Mouse (Mus musculus) liver, embryonic 14.5 days (tissue): ENCODE results near the gene Acox3. TPM values are rescaled to one million over a fixed set of nuclear protein-coding genes. Genes with fewer than 3 reads are reported as not detected.

ENCODE experiments used
- ATAC-seq: fragments of 200-750 bp; cut with Nextera tagmentation; 2 replicates; pipeline ENCODE4 v1.8.0; 2017; ENCODE audit warnings: moderate number of reproducible peaks, mild to moderate bottlenecking, moderate library complexity; ENCODE audit not compliant: insufficient read depth
- DNase-seq, 3 experiments: peaks; one replicate each; pipeline ENCODE4 v3.0.0-alpha.2; 2012 to 2013; ENCODE audit warnings: low read depth in 3 of 3, low spot score in 3 of 3
- H3K27ac ChIP-seq: fragments of 300-500 bp; sonication (generic); 2 replicates; pipeline ENCODE4 v1.5.1; 2014; ENCODE audit warnings: moderate library complexity, mild to moderate bottlenecking, control low read depth, inconsistent platforms
- H3K27me3 ChIP-seq: fragments of 300-500 bp; sonication (generic); 2 replicates; pipeline ENCODE4 v1.6.1; 2014; ENCODE audit warnings: mild to moderate bottlenecking, low read length, moderate library complexity; ENCODE audit not compliant: control insufficient read depth, insufficient read depth
- H3K36me3 ChIP-seq: fragments of 300-500 bp; sonication (generic); replicated peaks from 2 replicates; pipeline ENCODE4 v1.6.1; 2014; ENCODE audit warnings: low read depth; ENCODE audit not compliant: control insufficient read depth, insufficient read depth
- H3K4me1 ChIP-seq, 2 experiments: fragments of 200-500 bp in 1 of 2; fragments of 300-500 bp in 1 of 2; sonication (generic) in 1 of 2; replicated peaks; 2 replicates each; pipeline ENCODE4 v1.6.1; 2012 to 2014; ENCODE audit warnings: antibody characterized with exemption in 1 of 2, inconsistent platforms in 1 of 2, low read length in 1 of 2; ENCODE audit not compliant: control insufficient read depth in 2 of 2, insufficient read depth in 2 of 2
- H3K4me2 ChIP-seq: fragments of 300-500 bp; sonication (generic); 2 replicates; pipeline ENCODE4 v1.6.1; 2014; ENCODE audit warnings: low read depth, mild to moderate bottlenecking, control low read depth, moderate library complexity
- H3K4me3 ChIP-seq, 2 experiments: fragments of 200-500 bp in 1 of 2; fragments of 300-500 bp in 1 of 2; sonication (generic) in 1 of 2; 2 replicates each; pipeline ENCODE4 v1.5.1; 2012 to 2014; ENCODE audit warnings: low read depth in 2 of 2, low read length in 2 of 2, mild to moderate bottlenecking in 2 of 2, control low read depth in 1 of 2, inconsistent platforms in 1 of 2, moderate library complexity in 1 of 2; ENCODE audit not compliant: insufficient read depth in 1 of 2
- H3K9ac ChIP-seq: fragments of 300-500 bp; sonication (generic); replicated peaks from 2 replicates; pipeline ENCODE4 v1.6.1; 2014; ENCODE audit warnings: mild to moderate bottlenecking, control low read depth, moderate library complexity
- H3K9me3 ChIP-seq: fragments of 300-500 bp; sonication (generic); 2 replicates; pipeline ENCODE4 v1.6.1; 2016; ENCODE audit warnings: low read length, mixed read lengths; ENCODE audit not compliant: control insufficient read depth
- CTCF ChIP-seq: IDR thresholded peaks from 2 replicates; pipeline ENCODE4 v1.5.1; 2016; ENCODE audit warnings: antibody characterized with exemption, low read depth, control low read depth
- EP300 ChIP-seq: IDR thresholded peaks from 2 replicates; pipeline ENCODE4 v1.6.1; 2016; ENCODE audit warnings: antibody characterized with exemption, low read depth
- WGBS: fragments of 180-500 bp; shearing (Covaris S2); extraction: QIAGEN DNeasy Blood & Tissue Kit; methylation state at CpG from one replicate; pipeline ENCODE4 v1.1.7; 2014; ENCODE audit not compliant: insufficient replicate concordance; 5-methylcytosine and 5-hydroxymethylcytosine counted together
- polyA plus RNA-seq, 2 experiments: library from polyadenylated mRNA; depleted of rRNA in 1 of 2; stranded (reverse) in 1 of 2; unstranded in 1 of 2; fragments of >200 nt; fragmentation: Nextera tagmentation in 1 of 2; extraction: Ambion mirVana in 1 of 2; gene quantifications; 2 replicates each; pipeline versions ENCODE4 v1.2.1 to v1.2.3; 2012 to 2014

Acox3 gene
- polyA plus RNA-seq, 2 experiments, result 2.5 to 3.6 TPM

- Histone ChIP-seq H3K9me3 (no peaks in the 10 kb centered on the region), H3K4me3 (no peak overlapping the region), H3K36me3 (no peaks in the 10 kb centered on the region), H3K4me1 (no peaks in the 10 kb centered on the region), H3K9ac (no peak overlapping the region), H3K4me2 (no peak overlapping the region), H3K27me3 (no peaks in the 10 kb centered on the region), H3K27ac (no peak overlapping the region)
- DNase-seq (no peak), ATAC-seq (no peak)
- no peak for TF ChIP-seq EP300
- TF ChIP-seq CTCF, result no peak
- 32% methylated on average over 4 of the region's 4 CpGs for WGBS
Observed at GRCm38 (mm10) chr5:35647562-35647961, 64.7 kb downstream of the Acox3 start.

GRCm38 (mm10) chr5:35648230-35648629 is 65.4 kb downstream of the Acox3 start:
- 37% methylated on average over 2 of the region's 2 CpGs for WGBS
- Histone ChIP-seq H3K27ac (no peak overlapping the region), H3K27me3 (no peaks in the 10 kb centered on the region), H3K36me3 (no peaks in the 10 kb centered on the region), H3K4me3 (no peak overlapping the region), H3K9me3 (no peaks in the 10 kb centered on the region), H3K4me1 (no peaks in the 10 kb centered on the region), H3K9ac (no peak overlapping the region), H3K4me2 (no peak overlapping the region)
- ATAC-seq (no peak), DNase-seq (no peak)
- TF ChIP-seq EP300 (no peak), CTCF (no peak)

GRCm38 (mm10) chr5:35652319-35652718 is 69.5 kb downstream of the Acox3 start:
- WGBS, result 54% methylated on average over 3 of the region's 3 CpGs

GRCm38 (mm10) chr5:35652872-35653271 is 70.0 kb downstream of the Acox3 start:
- WGBS, result 69% methylated on average over 13 of the region's 13 CpGs
- Histone ChIP-seq H3K4me2 (no peak overlapping the region), H3K36me3 (no peaks in the 10 kb centered on the region), H3K27ac (no peak overlapping the region), H3K4me3 (no peak overlapping the region), H3K9ac (no peak overlapping the region), H3K9me3 (no peaks in the 10 kb centered on the region), H3K4me1 (no peaks in the 10 kb centered on the region), H3K27me3 (no peaks in the 10 kb centered on the region)
- DNase-seq, result no peak
- no peak for TF ChIP-seq EP300
- TF ChIP-seq CTCF, result no peak
- no peak for ATAC-seq

More at GRCm38 (mm10) chr5:35652319-35652718, 69.5 kb downstream of the Acox3 start:
- Histone ChIP-seq H3K9ac (no peak overlapping the region), H3K27ac (no peak overlapping the region), H3K36me3 (no peaks in the 10 kb centered on the region), H3K4me1 (no peaks in the 10 kb centered on the region), H3K9me3 (no peaks in the 10 kb centered on the region), H3K4me3 (no peak overlapping the region), H3K4me2 (no peak overlapping the region), H3K27me3 (no peaks in the 10 kb centered on the region)
- DNase-seq (no peak), ATAC-seq (no peak)
- TF ChIP-seq EP300 (no peak), CTCF (no peak)

GRCm38 (mm10) chr5:35653743-35654395 is 71.0 kb downstream of the Acox3 start:
- WGBS, result 61% methylated on average over 9 of the region's 9 CpGs
- Histone ChIP-seq H3K27me3 (no peaks in the 10 kb centered on the region), H3K9me3 (no peaks in the 10 kb centered on the region), H3K4me2 (no peak overlapping the region), H3K9ac (no peak overlapping the region), H3K4me3 (no peak overlapping the region), H3K36me3 (no peaks in the 10 kb centered on the region), H3K4me1 (no peaks in the 10 kb centered on the region), H3K27ac (no peak overlapping the region)
- DNase-seq (no peak), ATAC-seq (no peak)
- TF ChIP-seq EP300 (no peak), CTCF (no peak)
